Mouse (Mus musculus) kidney, adult 18-20 months (tissue): Measurements from ENCODE around the gene Vamp8.

Experiments used
- DNase-seq: peaks from one replicate; pipeline ENCODE4 v3.0.0; 2021

Gene Vamp8

DNA sequence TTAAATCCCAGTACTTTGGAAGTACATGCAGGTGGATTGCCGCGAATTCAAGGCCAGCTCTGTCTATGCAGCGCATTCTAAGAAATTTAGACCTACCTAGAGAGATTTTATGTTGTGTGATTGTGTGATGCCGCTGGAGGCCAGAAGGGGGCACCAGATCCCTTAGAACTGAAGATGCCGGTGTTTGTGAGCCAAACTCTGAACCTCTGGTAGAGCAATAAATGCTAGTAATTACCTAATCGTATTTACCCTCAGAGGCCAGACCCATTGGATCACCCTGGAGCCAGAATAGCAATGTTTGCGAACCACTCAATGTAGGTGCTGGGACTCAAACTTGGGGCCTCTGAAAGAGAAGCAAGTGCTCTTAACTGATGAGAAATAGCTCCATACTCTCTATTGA, 11.4 kb upstream of the Vamp8 start:
- DNase-seq = peak; percentile 88

DNA sequence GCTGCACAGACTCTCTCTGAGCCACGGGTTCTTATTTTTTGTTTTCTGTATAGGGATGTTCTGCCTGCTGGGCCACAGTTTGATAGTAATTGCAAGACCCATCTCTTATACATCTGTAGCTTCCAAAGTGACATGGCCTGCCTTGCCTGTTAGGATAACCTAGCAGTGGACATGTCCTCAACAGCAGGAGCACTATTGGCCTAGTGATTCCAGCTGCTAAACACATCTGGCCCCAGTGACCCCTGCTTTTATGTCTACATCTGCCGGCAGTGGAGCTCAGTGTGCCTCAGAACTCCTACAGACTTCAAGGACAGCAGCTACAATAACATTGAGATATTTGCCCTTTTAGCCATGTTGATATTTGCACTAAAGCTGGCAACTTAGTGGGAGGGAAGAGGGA, 9.5 kb upstream of the Vamp8 start:
- no peak for DNase-seq

DNA sequence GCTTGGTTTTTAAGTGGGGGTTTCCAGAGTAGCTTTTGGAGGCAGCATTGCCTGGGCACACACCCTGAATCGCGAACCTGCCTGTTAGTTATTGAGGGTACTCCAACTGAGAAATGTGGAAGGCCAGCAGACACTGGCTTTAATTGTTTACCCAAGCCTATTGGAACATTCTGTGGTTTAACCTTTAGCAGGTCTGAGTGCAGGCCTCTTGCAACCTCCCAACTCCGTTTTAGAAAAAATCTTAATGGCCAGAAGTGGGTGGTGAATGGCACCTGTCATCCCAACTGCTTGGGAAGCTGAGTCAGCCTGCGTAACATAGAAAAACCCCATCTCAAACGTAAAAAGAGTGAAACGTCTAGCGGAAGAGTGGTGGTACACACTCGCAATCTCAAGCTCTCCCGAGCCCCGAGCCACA, 6.3 kb upstream of the Vamp8 start:
- DNase-seq = no peak

DNA sequence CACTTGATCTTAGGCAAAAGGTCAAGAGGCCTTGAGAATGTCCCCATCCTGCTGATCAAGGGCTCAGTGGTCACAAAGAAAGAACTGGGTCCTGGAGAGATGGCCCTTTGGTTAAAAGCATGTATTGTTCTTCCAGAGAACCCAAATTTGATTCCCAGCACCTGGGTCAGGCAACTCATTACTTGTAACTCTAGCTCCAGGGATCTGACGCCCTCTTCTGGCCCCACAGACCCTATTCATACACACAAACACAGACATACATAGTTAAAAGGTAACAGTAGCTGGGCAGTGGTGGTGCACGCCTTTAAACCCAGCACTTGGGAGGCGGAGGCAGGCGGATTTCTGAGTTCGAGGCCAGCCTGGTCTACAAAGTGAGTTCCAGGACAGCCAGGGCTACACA, 1.8 kb upstream of the Vamp8 start:
- no peak for DNase-seq

DNA sequence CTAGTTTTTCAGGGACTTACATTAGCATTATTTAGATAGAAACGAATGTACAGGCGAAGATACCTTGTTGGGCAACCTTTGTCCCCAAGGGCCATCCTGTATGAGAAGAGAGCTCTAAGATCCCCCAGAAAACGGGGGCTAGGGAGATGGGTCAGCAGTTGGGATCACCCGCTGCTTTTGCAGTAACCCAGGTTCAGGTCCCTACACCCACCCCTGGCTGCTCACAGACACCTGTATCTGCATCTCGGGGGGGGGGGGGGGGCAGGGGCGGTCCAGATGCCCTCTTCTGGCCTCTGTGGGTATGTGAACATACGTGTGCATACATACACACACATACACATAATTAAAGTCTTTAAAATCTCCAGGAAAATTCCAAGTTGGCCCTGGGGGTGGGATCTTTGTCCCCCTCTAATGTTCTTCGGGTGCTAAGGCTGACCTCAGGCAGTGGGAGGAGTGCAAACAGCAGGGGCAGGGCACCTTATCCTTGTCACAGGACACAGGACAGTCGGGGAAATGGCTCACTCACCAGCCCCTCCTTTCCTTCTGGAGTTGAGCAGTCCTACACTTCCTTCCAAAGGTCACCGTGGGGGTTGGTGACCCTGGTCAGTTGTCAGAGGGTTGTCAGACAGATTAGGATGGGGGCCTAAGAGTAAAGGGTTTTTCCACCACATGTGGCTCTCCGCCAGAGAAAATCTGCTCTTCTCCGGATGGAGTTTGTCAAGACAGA, 455 bp upstream of the Vamp8 start:
- peak; percentile 86 for DNase-seq

DNA sequence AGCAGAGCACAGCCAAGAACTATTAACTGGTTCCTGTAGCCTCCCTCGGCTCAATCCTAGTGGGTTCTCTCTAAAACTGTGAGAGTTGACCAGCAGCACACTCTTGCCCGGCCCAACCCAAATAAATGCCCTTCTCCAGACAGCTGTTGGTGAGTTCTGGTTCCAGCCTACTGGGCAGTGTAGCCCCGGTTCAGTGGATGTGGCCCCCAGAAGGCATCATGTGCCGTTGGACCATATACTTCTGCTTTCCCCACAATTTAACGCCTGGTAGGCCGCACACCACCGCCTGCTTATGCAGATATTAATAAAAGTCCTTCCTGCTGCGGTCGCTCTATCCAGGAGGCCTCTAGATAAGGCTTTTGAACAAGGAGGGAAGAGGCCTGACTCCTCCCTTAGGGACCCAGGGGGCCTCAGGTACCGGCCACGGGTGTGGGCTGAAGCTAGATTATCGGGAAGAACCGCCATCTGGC, 997 bp downstream of the Vamp8 start:
- no peak for DNase-seq

DNA sequence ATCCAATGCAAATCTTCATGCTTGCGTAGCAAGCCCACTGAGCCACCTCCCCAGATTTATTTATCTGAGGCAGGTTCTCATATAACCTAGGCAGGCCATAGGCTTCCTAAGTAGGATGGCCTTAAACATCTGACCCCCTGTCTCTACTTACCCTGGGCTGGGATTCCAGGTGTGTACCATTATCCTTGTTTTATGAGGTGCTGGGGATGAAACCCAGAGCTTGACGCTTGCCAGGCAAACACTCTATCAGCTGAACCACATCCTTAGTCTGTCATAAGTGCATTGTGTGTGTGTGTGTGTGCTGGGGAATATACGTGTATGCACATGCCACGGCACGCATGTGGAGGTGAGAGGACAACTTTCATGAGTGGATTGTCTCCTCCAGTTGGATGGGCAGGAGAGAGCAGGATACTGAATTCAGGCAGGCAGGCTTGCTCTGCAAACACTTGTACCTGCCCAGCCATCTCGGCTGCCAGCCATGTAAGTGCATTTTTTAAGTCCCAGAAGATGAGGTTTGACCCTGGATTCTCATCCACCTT, 1.6 kb downstream of the Vamp8 start:
- no peak for DNase-seq

DNA sequence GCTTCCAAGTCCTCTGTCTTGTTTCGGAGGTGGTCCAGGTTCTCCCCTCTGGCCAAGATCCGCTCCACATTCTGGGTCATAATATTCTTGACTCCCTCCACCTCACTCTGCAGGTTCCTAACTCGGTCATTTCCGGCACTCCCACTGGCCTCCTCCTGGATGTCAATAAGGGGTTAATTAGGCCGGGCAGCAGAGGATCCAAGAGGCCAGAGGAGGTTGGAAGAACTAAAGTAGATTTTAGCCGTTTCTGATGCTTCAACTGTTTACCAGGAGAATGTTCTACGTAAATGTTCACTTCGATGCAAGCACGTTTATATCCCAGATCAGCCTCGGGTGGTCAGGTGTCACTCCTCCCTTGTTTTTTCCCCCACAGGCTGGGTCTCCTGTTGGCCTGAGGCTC, 2.2 kb downstream of the Vamp8 start:
- DNase-seq = no peak

DNA sequence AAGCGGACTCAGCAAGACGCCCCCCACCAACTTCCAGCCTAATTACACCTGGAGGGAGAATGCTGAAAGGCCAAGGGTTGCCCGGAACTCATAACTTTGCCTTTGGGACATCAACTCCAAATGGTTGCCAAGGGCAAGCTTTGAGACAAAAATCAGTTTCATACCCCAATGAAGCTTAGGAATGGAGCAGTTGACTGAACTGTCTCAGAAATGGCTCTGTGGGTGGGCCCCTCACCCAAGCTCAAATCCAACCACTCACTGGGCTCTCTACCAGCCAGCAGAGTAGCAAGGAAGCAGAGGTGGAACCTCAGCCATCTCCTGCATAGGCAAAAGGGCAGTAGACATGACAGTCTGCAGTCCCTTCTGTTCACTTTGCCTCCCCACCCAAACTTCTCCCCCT, 2.7 kb downstream of the Vamp8 start:
- DNase-seq = no peak

DNA sequence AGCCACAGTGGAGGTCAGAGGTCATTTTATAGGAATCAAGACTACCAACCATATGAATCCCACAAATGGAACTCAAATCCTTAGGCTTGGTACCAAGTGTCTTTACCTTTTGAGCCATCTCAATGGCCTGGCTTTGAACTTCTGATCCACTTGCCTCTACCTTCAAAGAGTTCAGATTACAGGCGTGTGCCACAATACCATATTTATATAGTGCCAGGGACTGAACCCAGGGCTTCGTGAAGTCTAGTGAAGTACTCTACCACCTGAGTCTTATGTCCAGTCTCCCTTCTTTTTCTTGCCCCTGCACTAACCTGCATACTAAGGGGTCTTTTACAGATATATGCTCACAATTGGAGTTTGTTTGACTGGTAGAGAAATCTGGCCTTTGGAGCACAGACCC, 3.9 kb downstream of the Vamp8 start:
- DNase-seq = no peak

DNA sequence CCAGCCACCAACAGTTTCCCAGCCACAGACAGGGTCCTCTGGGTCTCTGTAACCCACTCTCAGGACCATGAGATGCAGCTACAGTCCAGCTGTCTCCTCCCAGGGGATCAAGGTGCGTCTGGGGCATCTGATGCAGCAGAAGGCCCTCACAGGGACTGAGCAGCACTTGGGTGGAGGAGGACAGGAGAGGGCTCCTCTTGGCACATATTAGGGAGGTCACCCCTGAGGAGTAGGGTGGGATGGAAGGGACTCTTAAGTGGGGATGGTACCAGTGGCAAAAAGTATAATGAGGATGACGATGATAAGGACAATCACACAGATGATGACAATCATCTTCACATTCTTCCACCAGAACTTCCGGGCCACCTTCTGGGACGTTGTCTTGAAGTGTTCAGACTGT, 5.2 kb downstream of the Vamp8 start:
- no peak for DNase-seq

DNA sequence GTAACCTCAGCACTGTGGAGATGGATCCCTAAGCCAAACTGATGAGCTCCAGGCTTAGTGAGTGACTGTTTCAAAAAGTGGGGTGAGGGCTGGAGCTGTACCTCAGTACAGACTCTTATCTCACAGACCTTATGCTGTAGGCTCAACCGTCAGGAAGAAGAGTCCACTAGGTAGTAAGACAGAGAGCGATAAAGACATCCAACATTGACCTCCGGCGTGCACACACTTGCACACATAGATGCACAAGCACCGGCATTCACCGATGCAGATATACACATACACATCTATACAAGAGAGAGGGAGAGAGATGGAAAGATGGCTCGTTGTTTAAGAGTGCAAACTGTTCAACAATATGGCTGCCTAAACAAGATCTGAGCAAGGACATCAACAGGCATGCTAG, 6.6 kb downstream of the Vamp8 start:
- no peak for DNase-seq

DNA sequence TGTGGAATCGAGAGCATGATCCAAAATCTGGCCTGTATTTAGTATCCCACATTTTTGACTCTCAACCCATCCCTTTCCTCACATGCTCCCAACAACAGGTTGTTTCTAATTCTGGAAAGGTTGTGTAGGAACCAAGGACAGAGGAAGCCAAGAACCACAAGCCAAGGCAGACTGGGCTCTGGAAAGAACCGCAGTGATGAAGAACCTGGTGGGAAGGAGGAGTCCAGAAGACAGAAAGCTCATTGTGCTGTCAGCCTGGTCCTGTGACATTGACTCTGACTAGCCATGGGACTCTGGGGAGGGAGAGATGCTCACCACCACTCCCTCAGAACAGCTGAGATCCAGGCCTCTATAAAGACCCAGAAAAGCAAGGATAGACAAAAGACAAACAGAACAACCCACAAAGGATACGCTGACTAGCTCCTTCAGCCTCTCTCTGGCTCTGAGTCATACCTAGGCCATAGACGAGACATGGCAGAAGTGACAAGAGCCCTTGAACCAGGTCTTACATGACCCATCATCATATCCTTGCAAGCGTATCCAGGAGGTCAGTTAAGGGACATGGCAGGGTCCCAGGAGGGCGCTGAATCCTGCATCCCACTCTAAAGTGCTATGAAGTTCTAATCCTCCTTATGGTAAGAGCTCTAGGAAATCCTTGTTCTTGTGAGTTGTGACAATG, 7.2 kb downstream of the Vamp8 start:
- DNase-seq = no peak

DNA sequence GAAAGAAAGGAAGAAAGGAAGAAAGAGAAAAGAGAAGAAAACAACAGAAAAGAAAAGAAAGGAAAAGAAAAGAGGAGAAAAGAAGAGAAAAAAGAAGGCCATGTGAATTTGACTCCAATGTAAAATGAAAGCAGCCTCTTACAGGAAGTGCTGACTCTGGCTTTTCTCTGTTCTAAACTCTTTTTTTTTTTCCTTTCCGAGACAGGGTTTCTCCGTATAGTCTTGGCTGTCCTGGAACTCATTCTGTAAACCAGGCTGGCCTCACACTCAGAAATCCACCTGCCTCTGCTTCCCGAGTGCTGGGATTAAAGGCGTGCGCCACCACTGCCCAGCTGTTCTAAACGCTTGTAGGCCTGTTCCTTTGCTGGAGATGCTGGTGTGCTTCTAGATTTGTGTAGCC, 8.0 kb downstream of the Vamp8 start:
- DNase-seq = no peak

DNA sequence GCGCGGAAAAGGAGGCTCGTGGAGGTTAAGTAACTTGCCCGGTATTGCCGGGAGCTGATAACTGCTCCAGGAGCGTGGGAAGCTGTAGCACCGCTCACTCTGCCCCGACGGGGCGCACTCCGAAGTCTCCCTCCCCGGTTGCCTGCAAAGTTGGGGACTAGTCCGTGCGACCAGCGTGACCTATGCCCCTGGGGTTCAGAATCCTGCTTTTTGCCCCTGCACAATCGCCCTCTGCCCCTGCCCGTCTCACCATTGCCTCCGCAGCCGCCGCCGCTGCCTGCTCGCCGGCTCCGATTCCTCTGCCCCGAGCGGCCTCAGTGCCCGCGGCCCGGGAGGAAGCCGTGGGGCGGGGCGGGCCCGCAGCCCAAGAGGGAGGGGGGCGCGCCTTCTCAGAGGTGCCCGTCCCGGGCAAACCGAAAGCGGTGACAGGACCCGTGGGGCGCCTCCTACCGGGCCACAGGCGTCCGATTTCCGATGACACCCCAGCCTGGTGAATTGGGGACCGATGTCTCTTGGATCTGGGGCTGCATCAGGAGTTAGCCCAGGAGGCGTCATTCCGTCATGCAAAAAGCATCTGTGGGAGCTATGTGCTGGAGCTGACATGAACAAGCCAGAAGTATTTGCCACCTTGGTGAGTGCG, 10.3 kb downstream of the Vamp8 start, which contains the start of gene Vamp5:
Gene Vamp5 (minus strand): TSS at position 338 of the 640 bp plus-strand sequence.
- peak; percentile 90 for DNase-seq

DNA sequence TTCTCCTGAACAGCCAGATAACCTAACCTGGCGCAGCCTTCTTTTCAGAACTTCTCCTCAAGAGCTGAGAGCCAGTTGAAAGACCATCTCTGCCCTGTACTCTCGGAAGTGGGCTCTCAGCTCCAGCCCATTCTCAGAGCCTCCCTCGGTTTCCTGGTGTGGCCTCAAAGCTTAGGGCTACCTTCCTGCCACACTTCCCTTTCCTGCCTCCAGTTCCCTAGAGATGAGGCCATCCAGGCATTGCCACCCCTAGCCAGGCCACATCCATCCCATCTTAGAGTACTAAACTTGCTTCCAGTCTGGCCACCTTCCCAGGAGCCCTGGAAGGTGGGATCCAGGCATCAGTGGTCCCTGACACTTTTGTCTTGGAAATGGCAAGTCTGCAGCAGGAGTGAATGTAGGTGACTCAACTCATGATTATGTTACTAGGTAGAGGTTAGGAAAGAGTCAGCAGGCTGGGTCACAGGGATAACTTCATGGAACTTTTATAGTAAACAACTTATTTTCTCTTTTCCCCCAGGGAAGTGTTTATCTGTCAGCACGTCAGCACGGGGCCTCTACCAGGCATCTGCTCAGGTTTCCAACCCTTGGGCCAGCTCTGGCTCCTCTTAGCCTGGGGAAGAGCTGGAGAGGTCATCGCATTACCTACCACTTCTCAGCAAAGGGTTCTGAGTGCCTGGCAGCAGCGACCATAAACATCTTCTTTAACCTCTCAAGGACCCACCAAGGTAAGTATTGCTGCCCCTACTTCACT, 10.9 kb downstream of the Vamp8 start:
- DNase-seq = peak; percentile 55

DNA sequence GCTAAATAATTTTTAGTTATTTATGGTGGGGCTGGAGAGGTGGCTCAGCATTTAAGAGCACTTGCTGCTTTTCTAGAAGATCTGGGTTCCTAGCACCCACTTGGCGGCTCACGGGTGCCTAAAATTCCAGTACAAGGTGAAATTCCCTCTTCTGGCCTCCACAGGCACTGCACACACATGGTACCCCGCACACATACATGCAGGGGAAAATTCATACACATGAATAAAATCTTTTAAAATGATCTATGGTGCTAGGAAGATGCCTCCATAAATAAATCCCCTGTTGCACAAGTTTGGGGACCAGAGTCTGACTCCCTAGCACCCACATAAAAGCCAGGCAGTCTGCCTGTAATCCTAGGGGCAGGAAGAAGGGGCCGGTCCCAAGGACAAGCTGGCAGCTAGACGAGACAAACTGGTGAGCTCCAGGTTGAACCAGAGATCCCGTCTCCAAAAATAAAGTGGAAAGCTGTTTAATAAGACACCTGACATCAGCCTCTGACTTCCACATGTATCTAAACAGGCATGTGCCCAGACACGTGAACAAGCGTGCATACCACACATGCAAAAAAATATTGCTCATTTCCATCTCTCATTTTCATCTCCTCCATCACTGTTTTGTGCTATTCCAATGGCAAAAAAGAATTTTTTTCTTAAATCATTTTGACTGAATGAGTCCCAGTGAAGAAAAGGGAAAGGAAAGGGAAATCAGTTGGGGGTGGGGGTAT, 11.8 kb downstream of the Vamp8 start:
- DNase-seq = no peak

DNA sequence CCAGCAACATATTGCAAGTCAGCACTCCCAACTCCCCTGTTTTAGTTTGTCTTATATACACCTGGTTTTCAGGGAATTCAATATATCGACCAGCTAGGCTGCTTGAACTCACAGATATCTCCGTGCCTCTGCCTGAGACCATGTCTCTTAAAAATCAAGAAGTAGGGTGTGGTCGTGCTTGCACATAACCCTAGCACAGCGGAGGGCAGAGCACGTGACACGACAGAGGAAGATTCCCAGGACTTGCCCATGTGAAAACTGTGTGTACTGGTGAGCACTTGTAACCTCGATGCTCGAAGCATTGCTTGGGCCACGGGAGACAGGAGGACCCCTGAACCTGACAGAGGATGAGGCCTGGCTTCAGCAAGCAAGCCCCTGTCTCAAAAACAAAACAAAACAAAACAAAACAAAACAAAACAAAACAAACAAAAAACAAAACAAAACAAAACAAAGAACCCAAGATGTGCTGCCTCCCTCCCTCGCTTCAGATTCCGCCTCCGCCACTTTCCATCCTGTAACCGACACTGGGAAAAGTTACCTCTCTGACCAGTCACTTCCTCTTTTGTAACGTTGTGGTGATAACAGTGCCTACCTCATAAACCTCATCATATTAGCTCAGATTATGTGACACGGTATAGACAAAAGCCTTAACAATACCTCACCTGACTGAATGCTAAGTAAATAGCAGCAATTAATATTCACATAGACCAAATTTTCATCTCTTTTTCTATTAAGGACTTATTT, 15.5 kb downstream of the Vamp8 start:
- no peak for DNase-seq

DNA sequence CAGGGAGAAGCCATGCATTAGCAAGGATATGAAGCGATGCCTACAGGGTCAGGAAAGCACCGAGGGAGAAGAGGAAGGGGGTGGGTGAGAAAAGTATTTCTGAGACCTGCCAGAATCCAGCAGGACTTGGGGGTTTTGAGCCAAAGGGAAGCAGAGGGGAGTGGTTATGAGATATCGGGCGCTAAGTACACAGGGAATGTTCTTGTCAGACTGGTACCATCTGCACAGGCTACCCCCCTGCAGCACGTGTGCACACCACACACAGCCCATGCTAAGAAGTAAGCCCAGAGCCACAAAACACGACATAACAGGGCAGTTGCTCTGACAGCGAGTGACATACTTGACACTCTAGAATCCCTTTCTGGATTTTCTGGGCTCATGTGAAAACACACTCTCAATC, 16.3 kb downstream of the Vamp8 start:
- DNase-seq = no peak

DNA sequence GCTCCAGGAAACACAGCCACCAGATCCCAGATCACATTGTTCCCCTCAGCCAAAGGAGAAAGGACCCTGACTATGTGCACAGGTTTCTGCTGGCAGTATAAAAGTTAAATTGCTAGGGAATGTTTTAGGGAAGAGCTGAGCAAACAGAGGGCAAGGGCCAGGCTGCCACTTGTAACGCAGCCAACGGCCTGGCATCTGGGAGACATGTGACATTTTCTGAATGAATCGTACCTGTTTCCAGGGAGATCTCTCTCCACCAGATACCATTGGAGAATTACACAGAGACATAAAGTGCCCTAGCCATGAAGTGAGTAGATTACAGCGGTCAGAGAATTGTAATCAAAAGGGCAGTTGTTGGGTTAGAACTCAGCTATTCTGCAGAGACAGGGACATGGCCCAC, 17.3 kb downstream of the Vamp8 start:
- no peak for DNase-seq

DNA sequence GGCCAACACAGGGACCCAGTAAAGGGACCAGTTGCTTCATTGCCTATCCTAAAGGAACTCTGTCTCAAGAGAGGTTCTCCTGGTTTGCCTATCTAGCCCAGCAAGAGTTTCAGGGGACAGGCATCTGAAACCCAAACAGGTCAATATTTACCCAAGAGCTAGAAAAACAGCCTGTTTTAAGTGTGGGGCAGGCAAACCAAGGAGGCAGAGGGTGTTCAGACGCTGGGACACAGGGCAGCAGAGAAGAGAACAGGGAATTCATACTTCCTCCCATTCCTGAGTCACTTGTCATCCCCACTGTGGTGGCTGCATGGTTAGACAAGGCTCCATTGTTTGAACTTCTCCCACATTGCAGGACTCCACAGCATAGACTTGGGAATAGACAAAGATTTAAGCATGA, 18.9 kb downstream of the Vamp8 start:
- no peak for DNase-seq

DNA sequence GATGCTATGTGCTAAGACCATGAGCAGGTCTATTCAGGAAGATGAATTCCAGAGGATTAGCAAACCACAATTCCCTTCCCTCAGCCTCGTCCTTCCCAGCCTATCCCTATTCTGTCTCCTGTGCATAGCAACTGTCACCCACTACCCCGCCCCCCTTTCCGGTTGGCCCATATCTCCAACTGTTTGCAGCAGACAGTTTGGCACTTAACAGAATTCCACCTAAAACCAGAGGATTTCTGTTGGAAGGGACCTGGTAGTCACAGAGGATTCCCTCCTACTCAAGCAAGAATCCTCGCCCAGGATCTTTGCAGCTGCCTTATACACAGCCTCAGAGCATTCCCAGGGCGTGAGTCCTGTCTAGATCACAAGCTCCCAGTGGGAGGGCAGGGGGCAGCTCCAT, 19.4 kb downstream of the Vamp8 start:
- no peak for DNase-seq
